Comparison of ENCODE assay signal across 10 mouse cellular contexts in the genomic region with DNA sequence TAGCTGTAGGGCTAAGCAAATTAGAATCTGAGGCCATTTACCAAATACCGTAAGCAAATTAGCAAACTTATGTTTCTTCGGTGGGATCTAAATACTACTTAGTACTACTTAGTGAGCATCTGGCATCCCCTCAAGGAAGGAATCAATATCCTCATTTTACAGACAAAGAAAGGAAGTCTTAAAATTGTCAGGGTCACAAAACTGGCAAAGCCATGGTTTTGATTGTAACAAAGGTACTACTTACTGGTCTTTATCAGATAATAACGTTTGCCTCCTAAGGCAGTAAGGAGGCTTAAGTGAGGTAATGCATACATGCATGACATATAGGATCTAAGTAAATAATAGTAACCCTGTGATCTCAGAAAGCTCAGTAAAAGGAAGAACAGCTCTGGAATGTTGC. TPM values are rescaled to one million over a fixed set of nuclear protein-coding genes. Genes with fewer than 3 reads are reported as not detected.
A peak's percentile ranks its signal among the peaks of the same experiment; 100 is the strongest.
DNase-seq lines count a peak whose midpoint lies in the region; ATAC-seq and TF ChIP-seq lines count a peak whose summit lies in the region.
"Had no signal": no experiment of that assay in that cellular context is flagged by ENCODE, and none has a peak within 500 bp of the region (broad histone marks: within the 10 kb centered on the region; RNA-seq: fewer than 3 reads in every experiment).

No protein-coding gene starts in this region.

- no peak for ATAC-seq in kidney, postnatal 0 days (replicated peaks; ENCODE audit: low FRiP score, low read depth)
- no peak for ATAC-seq in embryonic facial prominence, embryonic 15.5 days (ENCODE audit: insufficient number of reproducible peaks, low FRiP score, low TSS enrichment, low read depth)
- ATAC-seq in limb, embryonic 11.5 days (ENCODE audit: insufficient number of reproducible peaks, low FRiP score, low TSS enrichment, low read depth), result no peak
- ATAC-seq in neural tube, embryonic 13.5 days (ENCODE audit: low read depth), result no peak

- intact Hi-C loops in left cerebral cortex, postnatal 25 days (cut with DNase I), result loop anchor here (5.0 kb wide), 1 partner anchor 62 kb away; a partner anchor contains a TSS

- no peaks in the 10 kb centered on the region for H3K36me3 ChIP-seq in kidney, postnatal 0 days (ENCODE audit: insufficient read depth, low read length)
- H3K36me3 ChIP-seq in embryonic facial prominence, embryonic 15.5 days, result peaks cover 19% of the 10 kb centered on the region
- peaks cover 2% of the 10 kb centered on the region; the same call in 1 of the 2 replicates for H3K36me3 ChIP-seq in limb, embryonic 11.5 days (ENCODE audit: control insufficient read depth, insufficient read depth, low read length)
- peaks cover 19% of the 10 kb centered on the region for H3K36me3 ChIP-seq in neural tube, embryonic 13.5 days

- peak overlapping the region; percentile 87 for H3K4me3 ChIP-seq in kidney, postnatal 0 days (replicated peaks; ENCODE audit: low read depth, low read length)
- H3K4me3 ChIP-seq in embryonic facial prominence, embryonic 15.5 days (replicated peaks), result peak overlapping the region; percentile 92
- peak overlapping the region; percentile 95; the same call in 1 of the 2 replicates for H3K4me3 ChIP-seq in limb, embryonic 11.5 days (ENCODE audit: low read depth, low read length)
- peak overlapping the region; percentile 92 for H3K4me3 ChIP-seq in neural tube, embryonic 13.5 days

- H3K4me2 ChIP-seq in kidney, postnatal 0 days (ENCODE audit: low read length), result peak overlapping the region; percentile 82
- peak overlapping the region; percentile 60 for H3K4me2 ChIP-seq in embryonic facial prominence, embryonic 15.5 days (replicated peaks)
- peak overlapping the region; percentile 81 for H3K4me2 ChIP-seq in limb, embryonic 11.5 days (ENCODE audit: low read depth, severe bottlenecking)
- peak overlapping the region; percentile 79 for H3K4me2 ChIP-seq in neural tube, embryonic 13.5 days

- peaks cover 12% of the 10 kb centered on the region; the same call in 1 of the 2 replicates for H3K4me1 ChIP-seq in kidney, postnatal 0 days (replicated peaks; ENCODE audit: insufficient read depth, low read length)
- peaks cover 36% of the 10 kb centered on the region for H3K4me1 ChIP-seq in embryonic facial prominence, embryonic 15.5 days
- peaks cover 10% of the 10 kb centered on the region for H3K4me1 ChIP-seq in limb, embryonic 11.5 days (ENCODE audit: control insufficient read depth, insufficient read depth, low read length)
- peaks cover 42% of the 10 kb centered on the region for H3K4me1 ChIP-seq in neural tube, embryonic 13.5 days (replicated peaks)

- H3K27ac ChIP-seq in kidney, postnatal 0 days, result peak overlapping the region; percentile 93
- peak overlapping the region; percentile 96 for H3K27ac ChIP-seq in embryonic facial prominence, embryonic 15.5 days (replicated peaks)
- H3K27ac ChIP-seq in limb, embryonic 11.5 days (replicated peaks; ENCODE audit: low read depth, low read length), result no peak overlapping the region; the same call in 1 of the 2 replicates
- peak overlapping the region; percentile 98 for H3K27ac ChIP-seq in neural tube, embryonic 13.5 days (replicated peaks)

- no peaks in the 10 kb centered on the region for H3K27me3 ChIP-seq in kidney, postnatal 0 days (ENCODE audit: insufficient read depth, low read length)
- no peaks in the 10 kb centered on the region for H3K27me3 ChIP-seq in embryonic facial prominence, embryonic 15.5 days
- no peaks in the 10 kb centered on the region for H3K27me3 ChIP-seq in limb, embryonic 11.5 days (ENCODE audit: control insufficient read depth, insufficient read depth, low read length)
- H3K27me3 ChIP-seq in neural tube, embryonic 13.5 days, result no peaks in the 10 kb centered on the region
- H3K27me3 ChIP-seq: Patski had no signal

- no peak for DNase-seq in kidney, postnatal 0 days (ENCODE audit: low spot score)
- DNase-seq in kidney, postnatal 36 days, result no peak
- DNase-seq in limb, embryonic 11.5 days (ENCODE audit: low spot score), result no peak
- no peak for DNase-seq in cerebellum, adult 9-11 months
- no peak for DNase-seq in left cerebral cortex, postnatal 25 days (ENCODE audit: low spot score in 2 of 2)
- no peak for DNase-seq in cerebellum, adult 18-20 months

- no peak for TF ChIP-seq CTCF in kidney, postnatal 0 days (IDR thresholded peaks at IDR 0.05; ENCODE audit: low read depth)

- peak overlapping the region; percentile 89; the same call in 1 of the 2 replicates for H3K9ac ChIP-seq in kidney, postnatal 0 days (ENCODE audit: low read depth, low read length)
- no peak overlapping the region for H3K9ac ChIP-seq in embryonic facial prominence, embryonic 15.5 days
- no peak overlapping the region for H3K9ac ChIP-seq in limb, embryonic 11.5 days (ENCODE audit: low read length)
- H3K9ac ChIP-seq in neural tube, embryonic 13.5 days, result peak overlapping the region; percentile 92

- H3K9me3 ChIP-seq in kidney, postnatal 0 days (replicated peaks; ENCODE audit: low read length), result no peaks in the 10 kb centered on the region
- H3K9me3 ChIP-seq in embryonic facial prominence, embryonic 15.5 days (replicated peaks), result no peaks in the 10 kb centered on the region
- H3K9me3 ChIP-seq in limb, embryonic 11.5 days (ENCODE audit: control insufficient read depth, low read length), result no peaks in the 10 kb centered on the region
- no peaks in the 10 kb centered on the region for H3K9me3 ChIP-seq in neural tube, embryonic 13.5 days

- 45% methylated on average over 3 of the region's 3 CpGs for WGBS in kidney, postnatal 0 days
- 34% methylated on average over 3 of the region's 3 CpGs for WGBS in embryonic facial prominence, embryonic 15.5 days
- WGBS in limb, embryonic 11.5 days, result 61% methylated on average over 3 of the region's 3 CpGs
- WGBS in neural tube, embryonic 13.5 days, result 54% methylated on average over 3 of the region's 3 CpGs

RNA-seq across cellular contexts. Expression of a gene that starts 0.6 kb away (rescaled TPM):
- 111 and 123 TPM in 2 replicates for polyA plus RNA-seq in kidney, postnatal 0 days (2015; fragmentation: Nextera tagmentation; extraction: Ambion mirVana)
- 113 and 128 TPM in 2 replicates for polyA plus RNA-seq in embryonic facial prominence, embryonic 15.5 days (2015; fragmentation: Nextera tagmentation; extraction: Ambion mirVana)
- 74.5 and 88.5 TPM in 2 replicates for polyA plus RNA-seq in limb, embryonic 11.5 days (2014; fragmentation: Nextera tagmentation; extraction: Ambion mirVana)
- polyA plus RNA-seq in neural tube, embryonic 13.5 days (2015; fragmentation: Nextera tagmentation; extraction: Ambion mirVana), result 112 and 116 TPM in 2 replicates
- 10 to 100 TPM; 58.3 to 66.4 TPM for total RNA-seq in left cerebral cortex, postnatal 25 days (2021)

RNA-seq across cellular contexts. Expression of a gene that starts 3.7 kb away (rescaled TPM):
- polyA plus RNA-seq in kidney, postnatal 0 days (2015; fragmentation: Nextera tagmentation; extraction: Ambion mirVana), result 41.4 and 43.6 TPM in 2 replicates
- 29.8 and 31.7 TPM in 2 replicates for polyA plus RNA-seq in embryonic facial prominence, embryonic 15.5 days (2015; fragmentation: Nextera tagmentation; extraction: Ambion mirVana)
- 39.8 and 41.9 TPM in 2 replicates for polyA plus RNA-seq in limb, embryonic 11.5 days (2014; fragmentation: Nextera tagmentation; extraction: Ambion mirVana)
- polyA plus RNA-seq in neural tube, embryonic 13.5 days (2015; fragmentation: Nextera tagmentation; extraction: Ambion mirVana), result 29.1 and 31.6 TPM in 2 replicates
- 10 to 100 TPM; 55.7 to 61.8 TPM for total RNA-seq in left cerebral cortex, postnatal 25 days (2021)

RNA-seq across cellular contexts. Expression of a gene that starts 29.5 kb away (rescaled TPM):
- 25.0 and 28.6 TPM in 2 replicates for polyA plus RNA-seq in kidney, postnatal 0 days (2015; fragmentation: Nextera tagmentation; extraction: Ambion mirVana)
- polyA plus RNA-seq in embryonic facial prominence, embryonic 15.5 days (2015; fragmentation: Nextera tagmentation; extraction: Ambion mirVana), result 39.4 and 39.9 TPM in 2 replicates
- 39.3 and 41.2 TPM in 2 replicates for polyA plus RNA-seq in limb, embryonic 11.5 days (2014; fragmentation: Nextera tagmentation; extraction: Ambion mirVana)
- 32.4 and 40.4 TPM in 2 replicates for polyA plus RNA-seq in neural tube, embryonic 13.5 days (2015; fragmentation: Nextera tagmentation; extraction: Ambion mirVana)
- total RNA-seq in left cerebral cortex, postnatal 25 days (2021), result 10 to 100 TPM; 24.8 to 28.0 TPM

RNA-seq across cellular contexts. Expression of a gene that starts 40.4 kb away (rescaled TPM):
- not detected in 2 replicates for polyA plus RNA-seq in kidney, postnatal 0 days (2015; fragmentation: Nextera tagmentation; extraction: Ambion mirVana)
- polyA plus RNA-seq in embryonic facial prominence, embryonic 15.5 days (2015; fragmentation: Nextera tagmentation; extraction: Ambion mirVana), result 0.98 and 1.7 TPM in 2 replicates
- 0.08 and 0.13 TPM in 2 replicates for polyA plus RNA-seq in limb, embryonic 11.5 days (2014; fragmentation: Nextera tagmentation; extraction: Ambion mirVana)
- not detected in 2 replicates for polyA plus RNA-seq in neural tube, embryonic 13.5 days (2015; fragmentation: Nextera tagmentation; extraction: Ambion mirVana)
- not detected for total RNA-seq in left cerebral cortex, postnatal 25 days (2021)
- total RNA-seq: layer of hippocampus, postnatal 10 days had no signal
- polyA plus RNA-seq: Patski had no signal

RNA-seq across cellular contexts. Expression of a gene that starts 44.3 kb away (rescaled TPM):
- polyA plus RNA-seq in kidney, postnatal 0 days (2015; fragmentation: Nextera tagmentation; extraction: Ambion mirVana), result 38.1 and 39.3 TPM in 2 replicates
- polyA plus RNA-seq in embryonic facial prominence, embryonic 15.5 days (2015; fragmentation: Nextera tagmentation; extraction: Ambion mirVana), result 105 and 106 TPM in 2 replicates
- 21.3 and 24.0 TPM in 2 replicates for polyA plus RNA-seq in limb, embryonic 11.5 days (2014; fragmentation: Nextera tagmentation; extraction: Ambion mirVana)
- 84.4 and 88.7 TPM in 2 replicates for polyA plus RNA-seq in neural tube, embryonic 13.5 days (2015; fragmentation: Nextera tagmentation; extraction: Ambion mirVana)
- 100 to 1,000 TPM; 243 to 261 TPM for total RNA-seq in left cerebral cortex, postnatal 25 days (2021)

Comparison
In these comparisons a context has a peak if more than half of its experiments do, and no peak if none do; other contexts are left out.
1. H3K9ac ChIP-seq: peak in kidney, postnatal 0 days (single experiment) and neural tube, embryonic 13.5 days (single experiment); none in embryonic facial prominence, embryonic 15.5 days (single experiment) and limb, embryonic 11.5 days (single experiment).
2. Peak in every context shown above with its lines, with median percentiles within 50 percentile points of each other: H3K4me2 ChIP-seq and H3K4me3 ChIP-seq.